Mouse (Mus musculus) heart, embryonic 15.5 days (tissue): ENCODE results near the gene Pkm. TPM values are rescaled to one million over a fixed set of nuclear protein-coding genes. Genes with fewer than 3 reads are reported as not detected.

Source experiments
- ATAC-seq: fragments of 200-750 bp; cut with Nextera tagmentation; replicated peaks from 2 replicates; pipeline ENCODE4 v1.8.0; 2017; ENCODE audit warnings: low read depth, moderate TSS enrichment; ENCODE audit not compliant: insufficient number of reproducible peaks, insufficient read depth, low FRiP score
- H3K27ac ChIP-seq: fragments of 300-500 bp; sonication (generic); 2 replicates; pipeline ENCODE4 v1.5.1; 2015; ENCODE audit warnings: mild to moderate bottlenecking, inconsistent platforms
- H3K27me3 ChIP-seq: fragments of 300-500 bp; sonication (generic); 2 replicates; pipeline ENCODE4 v1.6.1; 2015; ENCODE audit warnings: inconsistent platforms
- H3K36me3 ChIP-seq: fragments of 300-500 bp; sonication (generic); 2 replicates; pipeline ENCODE4 v1.6.1; 2015; ENCODE audit warnings: mild to moderate bottlenecking, inconsistent platforms
- H3K4me1 ChIP-seq: fragments of 300-500 bp; sonication (generic); replicated peaks from 2 replicates; pipeline ENCODE4 v1.6.1; 2015; ENCODE audit warnings: inconsistent platforms
- H3K4me2 ChIP-seq: fragments of 300-500 bp; sonication (generic); 2 replicates; pipeline ENCODE4 v1.6.1; 2015; ENCODE audit warnings: inconsistent platforms, mild to moderate bottlenecking, moderate library complexity
- H3K4me3 ChIP-seq: fragments of 300-500 bp; sonication (generic); 2 replicates; pipeline ENCODE4 v1.5.1; 2015; ENCODE audit warnings: mild to moderate bottlenecking, inconsistent platforms
- H3K9ac ChIP-seq: fragments of 300-500 bp; sonication (generic); 2 replicates; pipeline ENCODE4 v1.6.1; 2015; ENCODE audit warnings: mild to moderate bottlenecking, inconsistent platforms
- H3K9me3 ChIP-seq: fragments of 300-500 bp; sonication (generic); replicated peaks from 2 replicates; pipeline ENCODE4 v1.6.1; 2016; ENCODE audit warnings: inconsistent platforms
- WGBS: fragments of 180-500 bp; shearing (Covaris S2); methylation state at CpG from one replicate; pipeline ENCODE4 v1.1.7; 2015; ENCODE audit warnings: mixed read lengths; 5-methylcytosine and 5-hydroxymethylcytosine counted together
- polyA plus RNA-seq: library from polyadenylated mRNA; unstranded; fragments of >200 nt; fragmentation: Nextera tagmentation; extraction: Ambion mirVana; gene quantifications from 2 replicates; pipeline ENCODE4 v1.2.1, GENCODE M21; 2015

Pkm gene
- polyA plus RNA-seq, 1 experiment from 2014 or later = 1,637 TPM

GRCm38 (mm10) chr9:59687416-59688046, 31.4 kb downstream of the Pkm start:
- no peak overlapping the region for H3K4me2 ChIP-seq
- H3K9ac ChIP-seq = no peak overlapping the region
- no peak overlapping the region for H3K4me3 ChIP-seq
- 0 out of 2 replicates have a peak, but pooled peaks cover under 1% of the 10 kb centered on the region for H3K27me3 ChIP-seq
- no peak overlapping the region for H3K27ac ChIP-seq
- 22% methylated on average over 6 of the region's 6 CpGs for WGBS
- H3K9me3 ChIP-seq = no peaks in the 10 kb centered on the region
- H3K36me3 ChIP-seq = no peaks in the 10 kb centered on the region
- ATAC-seq = no peak
- H3K4me1 ChIP-seq = peaks cover 12% of the 10 kb centered on the region

- 2% methylated on average over 23 of the region's 23 CpGs for WGBS
- Histone ChIP-seq H3K4me3 (peak overlapping the region; percentile 45), H3K27me3 (no peaks in the 10 kb centered on the region), H3K4me1 (peaks cover 29% of the 10 kb centered on the region), H3K4me2 (peak overlapping the region; percentile 83), H3K36me3 (no peaks in the 10 kb centered on the region), H3K27ac (peak overlapping the region; percentile 89), H3K9ac (peak overlapping the region; percentile 46), H3K9me3 (no peaks in the 10 kb centered on the region)
- ATAC-seq = peak; percentile 89
Observed at GRCm38 (mm10) chr9:59691635-59692094, 35.5 kb downstream of the Pkm start.

GRCm38 (mm10) chr9:59692145-59692544, 36.0 kb downstream of the Pkm start:
- peak overlapping the region; percentile 45 for H3K4me3 ChIP-seq
- peaks cover 29% of the 10 kb centered on the region for H3K4me1 ChIP-seq
- peak overlapping the region; percentile 89 for H3K27ac ChIP-seq
- H3K27me3 ChIP-seq = no peaks in the 10 kb centered on the region
- peak overlapping the region; percentile 46 for H3K9ac ChIP-seq
- H3K4me2 ChIP-seq = peak overlapping the region; percentile 83
- no peaks in the 10 kb centered on the region for H3K36me3 ChIP-seq
- WGBS = 43% methylated on average over 9 of the region's 9 CpGs
- peak; percentile 41; the same call in 1 of the 2 replicates for ATAC-seq
- H3K9me3 ChIP-seq = no peaks in the 10 kb centered on the region

GRCm38 (mm10) chr9:59694571-59695450, 38.6 kb downstream of the Pkm start:
- no peak for ATAC-seq
- H3K4me3 ChIP-seq = no peak overlapping the region
- no peaks in the 10 kb centered on the region for H3K27me3 ChIP-seq
- 0 out of 2 replicates have a peak overlapping the region, but pooled peaks have one; percentile 0 for H3K27ac ChIP-seq
- H3K36me3 ChIP-seq = no peaks in the 10 kb centered on the region
- no peak overlapping the region for H3K9ac ChIP-seq
- H3K4me2 ChIP-seq = no peak overlapping the region
- whole genome bisulfite sequencing = 49% methylated on average over 16 of the region's 16 CpGs
- peaks cover 29% of the 10 kb centered on the region for H3K4me1 ChIP-seq
- no peaks in the 10 kb centered on the region for H3K9me3 ChIP-seq

- Histone ChIP-seq H3K27ac (0 out of 2 replicates have a peak overlapping the region, but pooled peaks have one; percentile 0), H3K36me3 (no peaks in the 10 kb centered on the region)
- WGBS = 27% methylated on average over 3 of the region's 3 CpGs
Observed at GRCm38 (mm10) chr9:59695451-59695813, 39.3 kb downstream of the Pkm start.

GRCm38 (mm10) chr9:59696381-59696780, 40.2 kb downstream of the Pkm start:
- Histone ChIP-seq H3K9me3 (no peaks in the 10 kb centered on the region), H3K36me3 (no peaks in the 10 kb centered on the region), H3K27ac (no peak overlapping the region), H3K4me3 (no peak overlapping the region), H3K4me2 (no peak overlapping the region), H3K27me3 (no peaks in the 10 kb centered on the region), H3K4me1 (peaks cover 28% of the 10 kb centered on the region), H3K9ac (no peak overlapping the region)
- ATAC-seq = no peak
- WGBS = 79% methylated on average over 3 of the region's 3 CpGs

More at GRCm38 (mm10) chr9:59695451-59695813, 39.3 kb downstream of the Pkm start:
- H3K4me2 ChIP-seq = no peak overlapping the region
- no peak overlapping the region for H3K9ac ChIP-seq
- peaks cover 29% of the 10 kb centered on the region for H3K4me1 ChIP-seq
- H3K9me3 ChIP-seq = no peaks in the 10 kb centered on the region
- no peak for ATAC-seq
- no peaks in the 10 kb centered on the region for H3K27me3 ChIP-seq
- no peak overlapping the region for H3K4me3 ChIP-seq

GRCm38 (mm10) chr9:59701094-59701493, 44.9 kb downstream of the Pkm start:
- H3K9ac ChIP-seq = no peak overlapping the region
- no peaks in the 10 kb centered on the region for H3K27me3 ChIP-seq
- H3K27ac ChIP-seq = no peak overlapping the region
- no peaks in the 10 kb centered on the region for H3K4me1 ChIP-seq
- H3K36me3 ChIP-seq = no peaks in the 10 kb centered on the region
- H3K4me3 ChIP-seq = no peak overlapping the region
- 72% methylated on average over 7 of the region's 7 CpGs for WGBS
- H3K4me2 ChIP-seq = no peak overlapping the region
- ATAC-seq = no peak
- no peaks in the 10 kb centered on the region for H3K9me3 ChIP-seq

- 72% methylated on average over 6 of the region's 6 CpGs for WGBS
Observed at GRCm38 (mm10) chr9:59703099-59703498, 46.9 kb downstream of the Pkm start.

GRCm38 (mm10) chr9:59706850-59707825, 51.0 kb downstream of the Pkm start:
- no peaks in the 10 kb centered on the region for H3K9me3 ChIP-seq
- WGBS = 42% methylated on average over 10 of the region's 10 CpGs
- no peak overlapping the region for H3K27ac ChIP-seq
- no peak for ATAC-seq
- no peak overlapping the region for H3K4me2 ChIP-seq
- H3K9ac ChIP-seq = no peak overlapping the region
- no peaks in the 10 kb centered on the region for H3K27me3 ChIP-seq
- H3K4me1 ChIP-seq = 0 out of 2 replicates have a peak, but pooled peaks cover 4% of the 10 kb centered on the region
- H3K4me3 ChIP-seq = no peak overlapping the region
- H3K36me3 ChIP-seq = no peaks in the 10 kb centered on the region

More at GRCm38 (mm10) chr9:59703099-59703498, 46.9 kb downstream of the Pkm start:
- H3K4me3 ChIP-seq = no peak overlapping the region
- no peaks in the 10 kb centered on the region for H3K9me3 ChIP-seq
- no peak for ATAC-seq
- no peak overlapping the region for H3K4me2 ChIP-seq
- no peak overlapping the region for H3K9ac ChIP-seq
- no peaks in the 10 kb centered on the region for H3K36me3 ChIP-seq
- H3K27ac ChIP-seq = no peak overlapping the region
- 0 out of 2 replicates have a peak, but pooled peaks cover 4% of the 10 kb centered on the region for H3K4me1 ChIP-seq
- no peaks in the 10 kb centered on the region for H3K27me3 ChIP-seq

- Histone ChIP-seq H3K27me3 (no peaks in the 10 kb centered on the region), H3K4me2 (no peak overlapping the region), H3K4me1 (0 out of 2 replicates have a peak, but pooled peaks cover 4% of the 10 kb centered on the region), H3K9me3 (no peaks in the 10 kb centered on the region), H3K9ac (no peak overlapping the region), H3K4me3 (no peak overlapping the region), H3K36me3 (no peaks in the 10 kb centered on the region), H3K27ac (no peak overlapping the region)
- ATAC-seq = no peak
- 60% methylated on average over 3 of the region's 3 CpGs for WGBS
Observed at GRCm38 (mm10) chr9:59709225-59709624, 53.1 kb downstream of the Pkm start.
